Mouse (Mus musculus): ENCODE measurements around the gene Prr18. TPM values are rescaled to one million over a fixed set of nuclear protein-coding genes. Genes with fewer than 3 reads are reported as not detected.

The Prr18 gene
- polyA plus RNA-seq, 1 experiment from 2014 or later: 20.6 TPM

DNA sequence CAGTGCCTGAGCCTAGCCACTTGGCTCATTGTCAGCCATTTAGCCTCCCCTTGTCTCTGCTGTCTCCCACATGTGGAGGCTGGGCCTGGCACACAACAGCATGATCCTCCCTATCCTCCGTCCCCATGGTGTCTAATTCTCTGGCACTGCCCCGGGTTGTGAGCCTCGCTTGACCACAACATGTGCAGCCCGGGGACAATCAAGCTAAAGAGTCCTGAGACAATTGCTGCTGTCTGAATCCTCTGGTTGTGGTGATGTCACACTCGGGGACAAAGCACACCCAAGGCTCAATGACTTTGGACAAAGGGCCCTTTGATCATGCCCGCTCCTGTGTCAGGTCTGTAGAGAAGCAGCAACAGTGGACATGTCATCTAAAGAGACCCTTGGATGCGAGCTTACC lies 13.8 kb downstream of the Prr18 start:
- no peak overlapping the region for H3K9ac ChIP-seq (replicated peaks; ENCODE audit: low read depth, low read length)
- no peak overlapping the region for H3K4me3 ChIP-seq (ENCODE audit: low read depth, low read length)
- H3K9me3 ChIP-seq (ENCODE audit: control insufficient read depth, low read length): no peaks in the 10 kb centered on the region
- H3K4me2 ChIP-seq (ENCODE audit: low read depth, low read length): no peak overlapping the region
- no peaks in the 10 kb centered on the region for H3K36me3 ChIP-seq (ENCODE audit: control insufficient read depth, insufficient read depth, low read length)
- WGBS: 35% methylated on average over 7 of the region's 7 CpGs
- H3K4me1 ChIP-seq (ENCODE audit: control insufficient read depth, insufficient read depth, low read length): no peaks in the 10 kb centered on the region
- H3K27me3 ChIP-seq (ENCODE audit: control insufficient read depth, insufficient read depth, low read length): no peaks in the 10 kb centered on the region
- ATAC-seq (ENCODE audit: low read depth): no peak
- H3K27ac ChIP-seq (ENCODE audit: low read depth, low read length): no peak overlapping the region

GRCm38 (mm10) chr17:8355692-8356091 lies 18.4 kb downstream of the Prr18 start, which contains the start of gene T2:
T2 (plus strand) TSS chr17:8355992.
- whole genome bisulfite sequencing: 87% methylated on average over 6 of the region's 6 CpGs
- H3K4me1 ChIP-seq (ENCODE audit: control insufficient read depth, insufficient read depth, low read length): no peaks in the 10 kb centered on the region
- no peak within 1 kb of the TSS for H3K4me2 ChIP-seq (ENCODE audit: low read depth, low read length)
- H3K27me3 ChIP-seq (ENCODE audit: control insufficient read depth, insufficient read depth, low read length): no peaks in the 10 kb centered on the region
- no peak within 1 kb of the TSS for H3K9ac ChIP-seq (replicated peaks; ENCODE audit: low read depth, low read length)
- H3K9me3 ChIP-seq (ENCODE audit: control insufficient read depth, low read length): no peaks in the 10 kb centered on the region
- H3K36me3 ChIP-seq (ENCODE audit: control insufficient read depth, insufficient read depth, low read length): no peaks in the 10 kb centered on the region
- no peak within 1 kb of the TSS for H3K4me3 ChIP-seq (ENCODE audit: low read depth, low read length)
- no peak for ATAC-seq (ENCODE audit: low read depth)
- H3K27ac ChIP-seq (ENCODE audit: low read depth, low read length): no peak within 1 kb of the TSS

GRCm38 (mm10) chr17:8357498-8357897 lies 20.2 kb downstream of the Prr18 start:
- Histone ChIP-seq H3K36me3 (ENCODE audit: control insufficient read depth, insufficient read depth, low read length) (no peaks in the 10 kb centered on the region), H3K9me3 (ENCODE audit: control insufficient read depth, low read length) (no peaks in the 10 kb centered on the region), H3K4me1 (ENCODE audit: control insufficient read depth, insufficient read depth, low read length) (no peaks in the 10 kb centered on the region), H3K4me2 (ENCODE audit: low read depth, low read length) (no peak overlapping the region), H3K27me3 (ENCODE audit: control insufficient read depth, insufficient read depth, low read length) (no peaks in the 10 kb centered on the region), H3K4me3 (ENCODE audit: low read depth, low read length) (no peak overlapping the region), H3K9ac (replicated peaks; ENCODE audit: low read depth, low read length) (no peak overlapping the region), H3K27ac (ENCODE audit: low read depth, low read length) (no peak overlapping the region)
- WGBS: 95% methylated on average over 6 of the region's 6 CpGs
- ATAC-seq (ENCODE audit: low read depth): no peak

- ATAC-seq (ENCODE audit: low read depth): no peak
- H3K4me1 ChIP-seq (ENCODE audit: control insufficient read depth, insufficient read depth, low read length): no peaks in the 10 kb centered on the region
- no peak overlapping the region for H3K4me2 ChIP-seq (ENCODE audit: low read depth, low read length)
- H3K4me3 ChIP-seq (ENCODE audit: low read depth, low read length): no peak overlapping the region
- H3K27ac ChIP-seq (ENCODE audit: low read depth, low read length): no peak overlapping the region
- no peaks in the 10 kb centered on the region; the same call in 1 of the 2 replicates for H3K27me3 ChIP-seq (ENCODE audit: control insufficient read depth, insufficient read depth, low read length)
- H3K9ac ChIP-seq (replicated peaks; ENCODE audit: low read depth, low read length): no peak overlapping the region
- WGBS: 89% methylated on average over 5 of the region's 5 CpGs
- H3K9me3 ChIP-seq (ENCODE audit: control insufficient read depth, low read length): no peaks in the 10 kb centered on the region
- H3K36me3 ChIP-seq (ENCODE audit: control insufficient read depth, insufficient read depth, low read length): no peaks in the 10 kb centered on the region
Measured at GRCm38 (mm10) chr17:8360876-8361275, 23.6 kb downstream of the Prr18 start.

DNA sequence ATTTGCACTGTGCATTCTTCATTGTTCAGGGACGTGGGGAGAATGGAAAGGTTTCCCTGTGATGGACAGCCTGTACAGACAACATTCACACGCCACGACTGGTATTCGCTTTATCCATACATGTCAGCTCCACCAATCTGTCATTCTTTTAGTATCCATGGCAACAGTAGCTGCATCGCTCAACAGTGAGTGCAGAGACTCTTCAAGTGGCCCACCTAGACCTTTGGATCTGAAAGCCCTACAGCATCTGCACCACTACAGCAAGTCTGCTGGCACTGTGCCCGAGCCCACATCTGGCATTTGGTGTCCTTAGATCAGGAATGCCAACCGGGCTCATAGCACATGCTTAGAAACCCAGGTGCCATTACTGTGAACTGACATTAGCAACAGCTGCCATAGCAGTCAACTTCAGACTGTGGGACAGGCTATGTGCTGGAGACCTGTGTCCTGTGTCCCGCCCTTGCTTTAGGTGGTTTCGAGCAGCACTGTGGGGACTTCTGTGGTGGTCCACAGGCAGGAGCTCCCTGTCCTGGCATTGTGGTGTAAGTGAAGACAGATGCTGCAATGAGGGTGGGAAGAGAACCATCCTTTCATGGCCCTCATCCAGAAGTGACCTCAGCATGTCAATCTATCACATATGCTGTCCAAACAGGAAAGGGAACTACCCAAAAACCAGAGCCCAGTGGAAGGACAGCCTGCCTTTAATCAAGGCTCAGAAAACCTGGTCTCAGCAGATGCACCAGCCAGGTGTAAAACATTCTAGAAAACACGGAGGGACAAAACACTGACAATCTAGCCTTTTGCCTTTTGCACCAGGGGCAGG lies 24.2 kb downstream of the Prr18 start:
- H3K4me3 ChIP-seq (ENCODE audit: low read depth, low read length): no peak overlapping the region
- H3K27me3 ChIP-seq (ENCODE audit: control insufficient read depth, insufficient read depth, low read length): no peaks in the 10 kb centered on the region; the same call in 1 of the 2 replicates
- WGBS: 68% methylated on average over 10 of the region's 10 CpGs
- no peaks in the 10 kb centered on the region for H3K36me3 ChIP-seq (ENCODE audit: control insufficient read depth, insufficient read depth, low read length)
- no peaks in the 10 kb centered on the region for H3K9me3 ChIP-seq (ENCODE audit: control insufficient read depth, low read length)
- no peak overlapping the region for H3K27ac ChIP-seq (ENCODE audit: low read depth, low read length)
- ATAC-seq (ENCODE audit: low read depth): peak; percentile 42; the same call in 1 of the 2 replicates
- H3K4me2 ChIP-seq (ENCODE audit: low read depth, low read length): no peak overlapping the region
- H3K9ac ChIP-seq (replicated peaks; ENCODE audit: low read depth, low read length): no peak overlapping the region
- no peaks in the 10 kb centered on the region; the same call in 1 of the 2 replicates for H3K4me1 ChIP-seq (ENCODE audit: control insufficient read depth, insufficient read depth, low read length)

DNA sequence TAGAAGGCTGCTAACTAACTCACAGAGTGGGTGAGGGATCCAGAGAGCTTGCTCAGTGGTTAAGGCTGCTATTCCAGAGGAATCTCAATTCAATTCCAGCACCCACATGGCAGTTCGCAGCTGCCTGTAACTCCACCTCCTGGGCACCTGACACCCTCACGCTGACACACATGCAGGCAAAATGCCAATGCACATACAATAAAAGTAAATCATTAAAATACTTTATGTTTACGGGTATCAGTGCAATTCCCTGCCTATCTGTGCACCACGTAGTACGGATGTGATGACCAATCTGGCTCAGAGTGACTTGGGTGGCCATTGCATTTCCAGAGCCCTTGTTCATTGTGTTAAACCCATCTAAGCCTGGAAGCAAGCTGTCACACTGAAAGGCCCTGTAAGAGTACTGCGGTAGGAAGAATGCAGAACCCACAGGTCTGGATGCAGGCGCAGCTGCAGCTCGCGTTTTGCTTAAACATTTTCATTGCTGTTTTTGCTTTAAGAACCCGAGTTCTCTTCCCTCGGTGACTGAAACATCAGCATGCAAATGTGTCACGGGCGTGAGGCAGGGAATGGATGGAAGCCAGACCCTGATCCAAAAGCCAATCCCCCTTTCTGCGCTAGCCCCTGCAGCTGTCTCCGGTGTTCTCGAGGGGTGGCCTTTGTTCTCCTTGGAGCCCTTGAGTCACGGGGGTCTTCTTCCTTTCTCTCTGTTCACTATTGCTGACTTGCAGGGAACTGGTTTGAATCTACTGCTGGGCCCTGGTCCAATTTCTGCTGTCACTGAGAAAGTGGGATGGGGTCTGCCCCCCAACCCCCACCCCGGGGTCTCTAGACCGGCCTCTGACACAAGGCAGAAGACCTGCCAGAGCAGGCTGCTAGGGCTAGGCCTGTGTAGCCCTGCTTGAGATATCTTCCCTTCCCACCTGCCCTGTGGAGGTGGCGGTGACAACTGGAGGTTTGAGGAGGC lies 30.5 kb downstream of the Prr18 start:
- no peaks in the 10 kb centered on the region for H3K9me3 ChIP-seq (ENCODE audit: control insufficient read depth, low read length)
- H3K4me1 ChIP-seq (ENCODE audit: control insufficient read depth, insufficient read depth, low read length): peaks cover 36% of the 10 kb centered on the region
- no peaks in the 10 kb centered on the region; the same call in 1 of the 2 replicates for H3K27me3 ChIP-seq (ENCODE audit: control insufficient read depth, insufficient read depth, low read length)
- peak overlapping the region; percentile 52 for H3K9ac ChIP-seq (replicated peaks; ENCODE audit: low read depth, low read length)
- peak overlapping the region; percentile 39; the same call in 1 of the 2 replicates for H3K4me2 ChIP-seq (ENCODE audit: low read depth, low read length)
- 6% methylated on average over 20 of the region's 20 CpGs for WGBS
- ATAC-seq (ENCODE audit: low read depth): peak; percentile 63
- peak overlapping the region; percentile 99 for H3K27ac ChIP-seq (ENCODE audit: low read depth, low read length)
- no peaks in the 10 kb centered on the region for H3K36me3 ChIP-seq (ENCODE audit: control insufficient read depth, insufficient read depth, low read length)
- no peak overlapping the region for H3K4me3 ChIP-seq (ENCODE audit: low read depth, low read length)

DNA sequence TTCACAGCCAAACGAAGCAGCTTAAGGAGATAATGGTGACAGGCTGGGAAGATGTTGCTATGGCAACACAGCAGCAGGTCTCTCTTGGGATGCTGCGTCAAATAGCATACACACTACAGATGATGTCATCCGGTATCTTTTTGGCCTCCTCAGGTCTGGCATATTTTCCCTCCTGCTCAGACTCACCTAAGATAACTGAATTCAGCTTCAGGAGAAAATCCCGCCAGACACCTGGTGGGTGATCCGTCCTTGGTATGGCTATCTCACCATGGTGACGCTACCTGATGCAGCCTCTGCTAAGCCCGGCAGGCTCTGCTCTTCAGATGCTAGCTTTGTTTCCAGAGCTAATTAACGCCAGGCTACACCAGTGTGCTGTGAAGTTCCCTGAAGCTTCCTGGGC lies 31.3 kb downstream of the Prr18 start:
- H3K4me1 ChIP-seq (ENCODE audit: control insufficient read depth, insufficient read depth, low read length): peaks cover 42% of the 10 kb centered on the region
- no peak overlapping the region for H3K4me3 ChIP-seq (ENCODE audit: low read depth, low read length)
- peak overlapping the region; percentile 52 for H3K9ac ChIP-seq (replicated peaks; ENCODE audit: low read depth, low read length)
- H3K9me3 ChIP-seq (ENCODE audit: control insufficient read depth, low read length): no peaks in the 10 kb centered on the region
- peak overlapping the region; percentile 99 for H3K27ac ChIP-seq (ENCODE audit: low read depth, low read length)
- peak overlapping the region; percentile 39; the same call in 1 of the 2 replicates for H3K4me2 ChIP-seq (ENCODE audit: low read depth, low read length)
- H3K27me3 ChIP-seq (ENCODE audit: control insufficient read depth, insufficient read depth, low read length): no peaks in the 10 kb centered on the region
- H3K36me3 ChIP-seq (ENCODE audit: control insufficient read depth, insufficient read depth, low read length): no peaks in the 10 kb centered on the region
- 8% methylated on average over 8 of the region's 8 CpGs for WGBS
- ATAC-seq (ENCODE audit: low read depth): peak; percentile 73

DNA sequence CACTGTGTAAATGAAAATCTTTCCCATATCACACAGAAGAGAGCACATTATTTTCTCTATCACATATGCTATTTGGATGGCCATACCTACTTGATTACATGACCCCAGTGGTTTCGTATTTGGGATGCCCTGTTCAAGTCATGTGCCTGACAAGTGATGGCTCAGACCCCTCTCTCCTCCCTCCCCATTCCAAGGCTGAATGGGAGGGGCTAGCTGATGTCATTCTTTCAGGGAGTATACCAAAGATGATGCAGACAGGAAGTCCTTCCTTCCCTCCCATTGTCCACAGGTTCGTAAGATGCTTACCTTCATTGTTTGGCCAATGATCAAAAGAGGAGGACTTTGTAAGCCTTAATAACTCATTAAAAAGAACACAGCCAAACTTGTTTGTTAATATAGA lies 31.9 kb downstream of the Prr18 start:
- H3K4me3 ChIP-seq (ENCODE audit: low read depth, low read length): no peak overlapping the region
- H3K9me3 ChIP-seq (ENCODE audit: control insufficient read depth, low read length): no peaks in the 10 kb centered on the region
- H3K9ac ChIP-seq (replicated peaks; ENCODE audit: low read depth, low read length): peak overlapping the region; percentile 52
- H3K27me3 ChIP-seq (ENCODE audit: control insufficient read depth, insufficient read depth, low read length): no peaks in the 10 kb centered on the region
- whole genome bisulfite sequencing: 38% methylated on average over 2 of the region's 2 CpGs
- no peak for ATAC-seq (ENCODE audit: low read depth)
- no peaks in the 10 kb centered on the region for H3K36me3 ChIP-seq (ENCODE audit: control insufficient read depth, insufficient read depth, low read length)
- H3K4me1 ChIP-seq (ENCODE audit: control insufficient read depth, insufficient read depth, low read length): peaks cover 42% of the 10 kb centered on the region
- peak overlapping the region; percentile 39; the same call in 1 of the 2 replicates for H3K4me2 ChIP-seq (ENCODE audit: low read depth, low read length)
- peak overlapping the region; percentile 99 for H3K27ac ChIP-seq (ENCODE audit: low read depth, low read length)

Measured in neural tube, embryonic 14.5 days (tissue).